Mouse (Mus musculus) heart, adult 8-10 months (tissue): ENCODE data around the gene Mylk4. TPM values are rescaled to one million over a fixed set of nuclear protein-coding genes. Genes with fewer than 3 reads are reported as not detected.

Experiments
- total RNA-seq, 4 experiments: library from RNA; stranded (reverse); gene quantifications; 2 replicates each; pipeline ENCODE4 v1.2.4; 2022

The Mylk4 gene
- total RNA-seq, 4 experiments from 2014 or later = 269 to 374 (median 349) TPM

Other genes starting within 250 kb of the Mylk4 start
- 10 to 100 TPM; 17.0 to 24.1 (median 21.1) TPM for gene Wrnip1, start 18.1 kb upstream of the Mylk4 start, total RNA-seq
- not detected for gene D930007J09Rik, start 18.9 kb upstream of the Mylk4 start, total RNA-seq
- gene Serpinb1a, start 67.2 kb upstream of the Mylk4 start, total RNA-seq = 1 to 10 TPM; 3.6 to 7.7 (median 5.9) TPM
- 1 to 10 TPM; 2.0 to 3.8 (median 2.4) TPM for gene Serpinb1c, start 114.3 kb upstream of the Mylk4 start, total RNA-seq
- 10 to 100 TPM; 38.5 to 44.4 (median 41.6) TPM for gene Serpinb6b, start 181.3 kb upstream of the Mylk4 start, total RNA-seq
- 10 to 100 TPM in 1 of 4 experiments, 1 to 10 TPM in 3; 7.9 to 10.7 (median 9.6) TPM for gene Serpinb9, start 219.3 kb upstream of the Mylk4 start, total RNA-seq
- gene Serpinb9b, start 243.5 kb upstream of the Mylk4 start, total RNA-seq = under 1 TPM in 3 of 4 experiments, not detected in 1; 0.16 to 0.22 (median 0.17) TPM